17 mouse cellular contexts compared by ENCODE assay signal in genomic region chr2:73091302-73091701, GRCm38 (mm10).
DNase-seq lines count a peak whose midpoint lies in the region; ATAC-seq lines count a peak whose summit lies in the region.
"Had no signal": no experiment of that assay in that cellular context is flagged by ENCODE, and none has a peak within 500 bp of the region (broad histone marks: within the 10 kb centered on the region; RNA-seq: fewer than 3 reads in every experiment).

No protein-coding gene starts in this region.

- no peak overlapping the region for H3K4me2 ChIP-seq in liver, embryonic 12.5 days
- H3K4me2 ChIP-seq in liver, embryonic 11.5 days, result no peak overlapping the region
- no peak overlapping the region for H3K4me2 ChIP-seq in embryonic facial prominence, embryonic 14.5 days (ENCODE audit: low read depth, low read length)
- no peak overlapping the region for H3K4me2 ChIP-seq in forebrain, embryonic 15.5 days (replicated peaks)
- H3K4me2 ChIP-seq: heart, embryonic 13.5 days; hindbrain, embryonic 12.5 days had no signal

- no peak for DNase-seq in liver, embryonic 11.5 days (ENCODE audit: low spot score)
- peak; percentile 54 for DNase-seq in embryonic facial prominence, embryonic 14.5 days (ENCODE audit: low spot score)
- DNase-seq in fibroblast of lung, adult 2 months (ENCODE audit: low read depth), result peak; percentile 63
- no peak for DNase-seq in right cerebral cortex, postnatal 14 days
- DNase-seq: adrenal gland, adult 8-10 months; adrenal gland, postnatal 36 days; cerebellum, adult 2 months; gastrocnemius, postnatal 14 days; heart, postnatal 4 days had no signal

- H3K36me3 ChIP-seq in liver, embryonic 12.5 days, result peaks cover 6% of the 10 kb centered on the region; the same call in 1 of the 2 replicates
- no peaks in the 10 kb centered on the region for H3K36me3 ChIP-seq in liver, embryonic 11.5 days (ENCODE audit: control insufficient read depth, insufficient read depth, low read length)
- H3K36me3 ChIP-seq in embryonic facial prominence, embryonic 14.5 days (ENCODE audit: control insufficient read depth, insufficient read depth, low read length), result no peaks in the 10 kb centered on the region
- H3K36me3 ChIP-seq in forebrain, embryonic 15.5 days, result no peaks in the 10 kb centered on the region
- H3K36me3 ChIP-seq: hindbrain, embryonic 12.5 days had no signal

- peak overlapping the region; percentile 96 for H3K27ac ChIP-seq in liver, embryonic 12.5 days
- H3K27ac ChIP-seq in liver, embryonic 11.5 days (ENCODE audit: low read depth, low read length), result no peak overlapping the region
- H3K27ac ChIP-seq in embryonic facial prominence, embryonic 14.5 days (replicated peaks; ENCODE audit: low read depth, low read length), result no peak overlapping the region
- H3K27ac ChIP-seq in forebrain, embryonic 15.5 days (replicated peaks), result no peak overlapping the region
- H3K27ac ChIP-seq: forebrain, embryonic 10.5 days; heart, embryonic 13.5 days; hindbrain, embryonic 12.5 days had no signal

- no peak for ATAC-seq in liver, embryonic 12.5 days
- no peak for ATAC-seq in liver, embryonic 11.5 days (replicated peaks; ENCODE audit: low FRiP score)
- ATAC-seq in embryonic facial prominence, embryonic 14.5 days (ENCODE audit: low read depth), result no peak
- no peak for ATAC-seq in forebrain, embryonic 15.5 days (replicated peaks)
- ATAC-seq: forebrain, embryonic 14.5 days; hindbrain, embryonic 16.5 days; inflammation-experienced regulatory T-cells, adult 6 months had no signal

- no peaks in the 10 kb centered on the region for H3K27me3 ChIP-seq in liver, embryonic 12.5 days (replicated peaks)
- no peaks in the 10 kb centered on the region for H3K27me3 ChIP-seq in liver, embryonic 11.5 days (replicated peaks; ENCODE audit: control insufficient read depth, insufficient read depth, low read length)
- no peaks in the 10 kb centered on the region for H3K27me3 ChIP-seq in embryonic facial prominence, embryonic 14.5 days (replicated peaks; ENCODE audit: control insufficient read depth, insufficient read depth, low read length)
- no peaks in the 10 kb centered on the region for H3K27me3 ChIP-seq in forebrain, embryonic 15.5 days
- H3K27me3 ChIP-seq: heart, embryonic 13.5 days; hindbrain, embryonic 12.5 days had no signal

- no peak overlapping the region for H3K9ac ChIP-seq in liver, embryonic 12.5 days
- H3K9ac ChIP-seq in liver, embryonic 11.5 days (ENCODE audit: low read depth, low read length), result no peak overlapping the region
- H3K9ac ChIP-seq in embryonic facial prominence, embryonic 14.5 days (ENCODE audit: low read depth, low read length), result no peak overlapping the region
- H3K9ac ChIP-seq in forebrain, embryonic 15.5 days (replicated peaks), result no peak overlapping the region
- H3K9ac ChIP-seq: heart, embryonic 13.5 days; hindbrain, embryonic 12.5 days had no signal

- no peaks in the 10 kb centered on the region for H3K9me3 ChIP-seq in liver, embryonic 12.5 days (replicated peaks)
- no peaks in the 10 kb centered on the region for H3K9me3 ChIP-seq in liver, embryonic 11.5 days (ENCODE audit: control insufficient read depth, low read length)
- H3K9me3 ChIP-seq in embryonic facial prominence, embryonic 14.5 days (ENCODE audit: control insufficient read depth, low read length), result no peaks in the 10 kb centered on the region
- H3K9me3 ChIP-seq in forebrain, embryonic 15.5 days, result no peaks in the 10 kb centered on the region
- H3K9me3 ChIP-seq: forebrain, embryonic 10.5 days; heart, embryonic 13.5 days; hindbrain, embryonic 12.5 days had no signal

- no peak overlapping the region for H3K4me3 ChIP-seq in liver, embryonic 12.5 days
- no peak overlapping the region for H3K4me3 ChIP-seq in liver, embryonic 11.5 days (ENCODE audit: low read depth, low read length)
- no peak overlapping the region for H3K4me3 ChIP-seq in embryonic facial prominence, embryonic 14.5 days (ENCODE audit: low read depth, low read length)
- H3K4me3 ChIP-seq in forebrain, embryonic 15.5 days, result no peak overlapping the region
- H3K4me3 ChIP-seq: forebrain, embryonic 10.5 days; heart, embryonic 13.5 days; hindbrain, embryonic 12.5 days had no signal

- peaks cover 58% of the 10 kb centered on the region for H3K4me1 ChIP-seq in liver, embryonic 12.5 days
- H3K4me1 ChIP-seq in liver, embryonic 11.5 days (replicated peaks; ENCODE audit: control insufficient read depth, insufficient read depth, low read length), result peaks cover 4% of the 10 kb centered on the region
- peaks cover 8% of the 10 kb centered on the region for H3K4me1 ChIP-seq in embryonic facial prominence, embryonic 14.5 days (ENCODE audit: control insufficient read depth, insufficient read depth, low read length)
- H3K4me1 ChIP-seq in forebrain, embryonic 15.5 days, result peaks cover 34% of the 10 kb centered on the region
- H3K4me1 ChIP-seq: forebrain, embryonic 10.5 days had no signal

- WGBS in liver, embryonic 12.5 days (ENCODE audit: insufficient replicate concordance), result 89% methylated on average over 8 of the region's 8 CpGs
- WGBS in liver, embryonic 11.5 days, result 91% methylated on average over 8 of the region's 8 CpGs
- WGBS in embryonic facial prominence, embryonic 14.5 days, result 70% methylated on average over 8 of the region's 8 CpGs
- 77% methylated on average over 8 of the region's 8 CpGs for WGBS in forebrain, embryonic 15.5 days

Comparison
In these comparisons a context has a peak if more than half of its experiments do, and no peak if none do; other contexts are left out.
1. DNase-seq: peak in embryonic facial prominence, embryonic 14.5 days (single experiment) and fibroblast of lung, adult 2 months (single experiment); none in liver, embryonic 11.5 days (single experiment) and right cerebral cortex, postnatal 14 days (single experiment).